Mouse (Mus musculus) MEL (cell line): Measurements from ENCODE around the gene Gm20388.

Source experiments
- CTCF ChIP-seq, 3 experiments: IDR thresholded peaks in 2 of 3; conservative IDR thresholded peaks in 1 of 3; 2 replicates each; pipeline ENCODE4 v1.5.1; 2011 to 2012; ENCODE audit warnings: low read length in 3 of 3, low read depth in 2 of 3, mild to moderate bottlenecking in 2 of 3, improper control_type of control experiment in 1 of 3, inconsistent platforms in 1 of 3, mixed read lengths in 1 of 3, moderate library complexity in 1 of 3; ENCODE audit not compliant: control insufficient read depth in 1 of 3, insufficient read depth in 1 of 3, poor library complexity in 1 of 3, severe bottlenecking in 1 of 3
- E2F4 ChIP-seq: IDR thresholded peaks from 2 replicates; pipeline ENCODE4 v1.6.1; 2011; ENCODE audit warnings: low read depth, low read length, improper control_type of control experiment, borderline replicate concordance
- EP300 ChIP-seq, 2 experiments: IDR thresholded peaks; 2 replicates each; pipeline ENCODE4 v1.6.1; 2011; ENCODE audit warnings: improper control_type of control experiment in 2 of 2, low read length in 2 of 2, low read depth in 1 of 2, mild to moderate bottlenecking in 1 of 2
- ETS1 ChIP-seq: IDR thresholded peaks from 2 replicates; pipeline ENCODE4 v1.6.1; 2012; ENCODE audit warnings: low read depth, mild to moderate bottlenecking, inconsistent platforms, low read length, improper control_type of control experiment, moderate library complexity
- MAX ChIP-seq: IDR thresholded peaks from 2 replicates; pipeline ENCODE4 v1.6.1; 2011; ENCODE audit warnings: low read length, improper control_type of control experiment
- NRF1 ChIP-seq: IDR thresholded peaks from 2 replicates; pipeline ENCODE4 v1.6.1; 2014; ENCODE audit warnings: low read depth, mild to moderate bottlenecking, inconsistent platforms, low read length, improper control_type of control experiment, moderate library complexity; ENCODE audit not compliant: poor library complexity, insufficient read depth, severe bottlenecking
- POLR2A ChIP-seq, 2 experiments: IDR thresholded peaks; 2 replicates each; pipeline ENCODE4 v1.6.1; 2011 to 2012; ENCODE audit warnings: low read length in 2 of 2, mild to moderate bottlenecking in 2 of 2, control low read depth in 1 of 2, improper control_type of control experiment in 1 of 2, low read depth in 1 of 2, moderate library complexity in 1 of 2; ENCODE audit not compliant: control insufficient read depth in 1 of 2, insufficient read depth in 1 of 2, poor library complexity in 1 of 2
- RCOR1 ChIP-seq: IDR thresholded peaks from 2 replicates; pipeline ENCODE4 v1.6.1; 2012; ENCODE audit warnings: low read depth, mild to moderate bottlenecking, inconsistent platforms, low read length, improper control_type of control experiment
- SMC3 ChIP-seq: IDR thresholded peaks from 2 replicates; pipeline ENCODE4 v1.6.1; 2011; ENCODE audit warnings: low read depth, low read length, improper control_type of control experiment
- TBP ChIP-seq: IDR thresholded peaks from 2 replicates; pipeline ENCODE4 v1.8.0; 2011; ENCODE audit warnings: low read depth, low read length, improper control_type of control experiment
- TCF12 ChIP-seq: IDR thresholded peaks from 2 replicates; pipeline ENCODE4 v1.6.1; 2014; ENCODE audit warnings: low read depth, mild to moderate bottlenecking, inconsistent platforms, low read length, improper control_type of control experiment, moderate library complexity
- UBTF ChIP-seq: IDR thresholded peaks from 2 replicates; pipeline ENCODE4 v1.6.1; 2012; ENCODE audit warnings: low read depth, mild to moderate bottlenecking, inconsistent platforms, low read length, improper control_type of control experiment, moderate library complexity, borderline replicate concordance; ENCODE audit not compliant: insufficient read depth
- ZNF384 ChIP-seq: IDR thresholded peaks from 2 replicates; pipeline ENCODE4 v1.6.1; 2012; ENCODE audit warnings: low read depth, mild to moderate bottlenecking, inconsistent platforms, low read length, improper control_type of control experiment

- TF ChIP-seq POLR2A (IDR thresholded peaks at IDR 0.05; ENCODE audit: control insufficient read depth in 1 of 2, insufficient read depth in 1 of 2, low read depth in 1 of 2, low read length in 2 of 2, poor library complexity in 1 of 2) = no peak
- TF ChIP-seq E2F4 = no peak
- no peak for TF ChIP-seq ETS1
- TF ChIP-seq ZNF384 = no peak
- no peak for TF ChIP-seq MAX
- no peak for TF ChIP-seq EP300 (IDR thresholded peaks at IDR 0.05; ENCODE audit: low read depth in 1 of 2, low read length in 2 of 2)
- TF ChIP-seq TCF12 = no peak
- no peak for TF ChIP-seq CTCF (IDR thresholded peaks at IDR 0.05 in 2 of 3, conservative IDR thresholded peaks at IDR 0.05 in 1 of 3; ENCODE audit: control insufficient read depth in 1 of 3, insufficient read depth in 1 of 3, low read depth in 2 of 3, low read length in 3 of 3, poor library complexity in 1 of 3, severe bottlenecking in 1 of 3)
- TF ChIP-seq UBTF = no peak
- TF ChIP-seq NRF1 = no peak
- TF ChIP-seq RCOR1 = no peak
- no peak for TF ChIP-seq TBP
- no peak for TF ChIP-seq SMC3
These were observed 2010.9 kb downstream of the Gm20388 start for GRCm38 (mm10) chr8:121921582-121921981.
